Mouse (Mus musculus) urinary bladder, postnatal 25 days (tissue): ENCODE measurements around the gene Eloa.
"Not testable (repeated sequence)": the region's sequence is repeated elsewhere in the genome, so short reads cannot be mapped to it uniquely, and the experiment has no call there.

Source experiments
- DNase-seq: peaks from one replicate; pipeline ENCODE4 v3.0.0; 2022; ENCODE audit warnings: low spot score

The Eloa gene

DNA sequence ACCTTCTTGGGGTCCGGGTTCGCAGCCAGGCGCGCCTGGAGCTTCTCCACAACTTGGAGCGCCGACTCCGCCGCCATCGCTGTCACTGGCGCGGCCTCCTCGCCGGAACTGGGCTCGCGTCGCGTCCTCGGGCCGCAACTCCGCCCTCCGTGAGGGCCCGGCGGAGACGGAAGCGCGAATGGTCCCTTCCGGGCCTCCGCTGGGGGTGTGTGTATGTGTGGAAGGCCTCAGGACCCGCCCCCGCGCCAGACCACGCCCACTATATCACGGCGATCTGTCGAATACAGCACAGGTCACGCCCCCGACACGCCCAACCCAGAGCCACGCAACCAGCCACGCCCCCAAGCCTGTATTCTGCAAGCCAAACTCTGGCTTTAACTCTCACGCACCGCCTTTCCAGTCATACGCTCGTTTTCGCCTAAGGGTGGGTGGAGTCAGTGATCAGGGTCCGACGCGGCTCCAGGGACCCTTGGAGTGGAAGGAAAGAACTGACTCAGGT is at the start of gene Eloa:
Gene Eloa (minus strand): TSS at position 215 of the 499 bp plus-strand sequence.
- DNase-seq: peak; percentile 100

DNA sequence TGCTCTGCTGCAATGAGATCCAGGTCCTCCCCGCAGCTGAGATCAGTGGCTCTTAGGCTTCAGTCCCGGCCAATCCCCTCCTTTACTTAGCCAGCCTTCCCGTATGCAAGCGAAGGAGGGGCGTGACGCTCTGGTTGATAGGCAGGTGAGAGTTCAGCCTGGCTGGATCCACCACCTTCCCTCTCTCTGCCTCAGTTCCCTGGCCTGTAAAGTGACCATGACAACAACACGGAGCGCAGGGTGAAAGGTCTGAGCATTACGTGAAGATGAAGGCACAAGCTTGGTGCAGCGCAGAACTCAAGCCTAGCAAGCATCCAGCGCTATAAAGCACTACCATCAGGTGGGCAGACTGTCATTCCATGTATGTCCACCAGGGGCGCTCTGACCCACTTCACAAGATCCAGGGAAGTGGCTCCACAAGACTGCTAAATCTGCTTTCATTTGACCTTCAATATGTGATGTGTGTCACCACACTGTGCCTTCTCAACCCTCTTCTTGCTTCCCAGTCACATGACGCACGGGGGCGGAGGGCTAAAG is 49.7 kb upstream of the Eloa start:
- DNase-seq: peak; percentile 76

DNA sequence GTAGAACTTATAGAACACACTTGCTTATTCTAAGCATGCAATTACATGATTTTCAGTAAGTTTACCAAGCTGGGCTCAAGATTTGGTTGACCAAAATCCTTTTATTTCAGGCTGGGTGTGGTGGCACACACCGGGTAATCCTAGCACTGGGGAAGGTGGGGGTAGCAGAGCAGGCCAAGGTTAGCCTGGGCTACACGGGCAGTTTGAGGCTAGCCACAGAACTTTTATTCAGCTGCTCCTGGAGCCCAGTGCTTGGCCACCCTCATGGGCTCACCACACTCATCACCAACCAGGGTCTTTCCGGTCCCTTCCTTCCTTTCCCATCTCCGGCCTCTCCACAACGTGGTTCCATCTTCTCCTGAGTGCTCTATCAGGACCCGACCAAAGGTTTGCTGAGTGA is 49.0 kb upstream of the Eloa start:
- DNase-seq: no peak

DNA sequence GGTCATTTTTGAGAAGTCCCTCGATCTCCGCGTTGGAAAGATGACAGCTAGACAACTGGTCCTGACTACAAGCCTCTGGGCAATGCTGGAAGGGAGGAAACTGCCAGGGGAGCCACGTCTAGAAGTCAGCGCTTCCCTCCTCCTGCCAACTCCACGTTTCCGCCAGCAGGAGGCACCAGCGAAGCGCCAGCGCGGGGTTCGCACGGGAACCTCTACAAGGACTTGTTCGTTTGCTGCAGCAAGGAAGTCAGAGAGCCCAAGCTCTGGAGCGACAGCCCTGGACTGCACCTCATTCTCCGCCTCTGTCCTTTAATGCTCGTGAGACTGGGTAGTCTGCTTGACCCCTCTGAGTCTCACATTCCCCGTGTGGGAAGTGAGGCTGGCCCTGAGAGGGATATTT is 48.4 kb upstream of the Eloa start:
- DNase-seq: peak; percentile 74

DNA sequence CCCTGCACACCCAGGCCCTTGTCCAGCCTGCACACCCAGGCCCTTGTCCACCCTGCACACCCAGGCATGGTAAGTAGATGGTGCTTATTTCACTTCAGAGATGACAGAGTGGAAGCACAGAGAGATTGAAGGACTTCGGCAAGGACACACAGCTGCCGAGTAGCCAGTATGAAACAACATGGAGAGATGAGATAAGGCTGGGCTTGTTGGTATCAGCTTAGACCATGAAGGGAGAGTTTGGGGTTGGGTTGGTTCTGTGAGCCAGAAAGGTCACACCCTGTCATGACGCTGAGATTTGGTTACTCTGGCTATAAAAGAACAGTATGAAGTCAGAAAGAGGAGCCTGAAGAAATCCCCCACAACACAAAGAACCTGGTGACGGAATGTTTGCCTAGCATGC is 47.8 kb upstream of the Eloa start:
- DNase-seq: no peak

DNA sequence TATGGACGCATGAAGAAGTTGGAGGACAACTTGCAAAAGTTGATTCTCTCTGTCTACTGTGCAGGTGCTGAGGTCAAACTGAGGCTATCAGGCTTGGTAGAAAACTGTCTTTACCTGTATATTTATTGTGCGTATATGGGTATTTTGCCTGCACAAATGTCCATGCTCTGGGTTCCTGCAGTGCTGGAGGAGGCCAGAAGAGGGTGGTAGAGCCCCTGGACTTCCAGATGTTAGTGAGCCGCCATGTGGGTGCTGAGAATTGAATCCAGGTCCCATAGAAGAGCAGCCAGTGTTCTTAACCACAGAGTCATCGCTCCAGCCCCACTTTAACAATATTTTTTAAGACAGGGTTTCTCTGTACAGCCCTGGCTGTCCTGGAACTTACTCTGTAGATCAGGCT is 41.6 kb upstream of the Eloa start:
- no peak for DNase-seq

DNA sequence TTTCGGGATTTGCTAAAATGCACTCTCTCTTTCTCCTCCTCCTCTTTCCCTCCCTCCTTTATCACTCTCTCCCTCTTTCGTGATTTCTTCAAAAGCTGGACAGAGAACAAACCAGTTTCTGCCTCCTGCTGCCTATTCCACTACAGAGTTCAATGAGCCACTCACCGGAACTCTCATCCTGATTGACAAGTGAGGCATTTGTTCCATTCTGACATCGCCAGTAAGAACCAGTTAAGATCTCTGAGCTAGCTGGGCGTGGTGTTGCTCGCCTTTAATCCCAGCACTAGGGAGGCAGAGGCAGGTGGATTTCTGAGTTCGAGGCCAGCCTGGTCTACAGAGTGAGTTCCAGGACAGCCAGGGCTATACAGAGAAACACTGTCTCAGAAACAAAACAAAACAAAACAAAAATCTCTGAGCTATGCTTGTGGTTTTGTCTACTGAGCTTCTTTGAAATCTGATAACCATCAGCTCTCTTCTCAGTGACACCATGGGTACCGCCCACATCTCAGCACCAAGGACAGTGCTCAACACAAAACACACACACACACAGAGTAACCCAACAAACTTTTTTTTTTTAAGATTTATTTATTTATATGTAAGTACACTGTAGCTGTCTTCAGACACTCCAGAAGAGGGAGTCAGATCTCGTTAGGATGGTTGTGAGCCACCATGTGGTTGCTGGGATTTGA is 38.4 kb upstream of the Eloa start:
- DNase-seq: not testable (repeated sequence)

DNA sequence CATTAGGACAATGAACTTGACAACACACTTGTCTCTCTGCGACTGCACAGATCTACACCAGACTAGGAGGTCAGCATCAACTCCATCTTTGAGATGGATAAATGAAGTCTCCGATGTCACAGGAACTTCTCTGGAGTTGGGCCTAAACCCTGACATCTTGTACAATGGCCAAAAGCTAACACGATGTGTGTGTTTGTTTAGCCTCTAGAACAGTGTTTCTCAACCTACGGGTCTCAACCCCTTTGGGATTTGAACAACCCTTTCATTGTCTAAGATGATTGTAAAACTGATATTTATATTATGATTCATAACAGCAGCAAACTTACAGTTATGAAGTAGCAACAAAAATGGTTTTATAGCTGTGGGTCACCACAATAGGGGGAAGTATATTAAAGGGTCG is 36.4 kb upstream of the Eloa start:
- DNase-seq: no peak

DNA sequence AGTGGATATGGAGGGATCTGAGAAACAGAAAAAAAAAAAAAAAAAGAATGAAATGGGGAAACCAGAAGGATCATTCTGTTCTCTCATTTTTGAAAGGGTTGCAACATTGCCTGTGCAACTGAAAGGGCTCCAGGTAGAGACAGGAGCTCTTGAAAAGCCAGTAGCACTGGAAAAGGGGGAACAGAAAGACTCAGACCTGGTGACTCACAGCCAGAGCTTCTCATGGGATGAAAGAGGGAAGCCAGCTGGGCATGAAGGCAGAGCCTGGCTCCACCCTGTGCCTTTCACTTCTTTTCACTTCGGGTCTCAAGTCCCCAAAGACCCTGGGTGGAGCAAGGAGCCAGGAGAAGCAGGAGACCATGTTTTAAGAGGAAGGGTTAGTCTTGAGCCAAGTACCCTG is 34.5 kb upstream of the Eloa start:
- DNase-seq: no peak

DNA sequence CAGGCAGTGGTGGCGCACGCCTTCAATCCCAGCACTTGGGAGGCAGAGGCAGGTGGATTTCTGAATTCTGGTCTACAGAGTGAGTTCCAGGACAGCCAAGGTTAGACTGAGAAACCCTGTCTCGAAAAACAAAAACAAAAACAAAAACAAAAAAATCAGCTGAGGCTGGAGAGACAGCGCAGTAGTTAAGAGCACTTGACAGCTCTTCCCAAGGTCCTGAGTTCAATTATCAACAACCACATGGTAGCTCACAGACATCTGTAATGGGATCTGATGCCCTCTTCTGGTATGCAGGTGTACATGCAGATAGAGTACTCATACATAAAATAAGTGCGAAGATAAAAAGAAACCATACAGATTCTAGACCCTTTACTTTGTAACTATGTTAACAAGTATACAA is 32.3 kb upstream of the Eloa start:
- no peak for DNase-seq

DNA sequence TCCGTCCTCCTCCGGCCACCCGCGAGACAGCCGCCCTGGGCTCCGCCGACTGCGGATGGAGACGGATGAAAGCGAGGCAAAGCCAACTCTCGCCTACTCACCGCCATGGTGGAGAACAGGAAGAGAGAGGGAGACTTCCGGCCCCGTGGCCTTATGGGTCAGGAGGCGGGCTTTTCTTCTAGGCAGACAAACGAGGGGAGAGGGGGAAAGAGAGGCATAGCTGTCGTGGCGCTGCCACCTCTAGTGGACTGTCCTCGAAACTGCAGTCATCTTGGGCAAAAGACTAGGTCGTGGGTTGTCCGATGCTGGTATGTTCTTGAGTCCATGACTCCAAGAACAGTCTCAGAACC is 31.7 kb upstream of the Eloa start, which contains the start of gene Rpl11:
Gene Rpl11 (minus strand): TSS at position 182 of the 350 bp plus-strand sequence.
- DNase-seq: peak; percentile 75

DNA sequence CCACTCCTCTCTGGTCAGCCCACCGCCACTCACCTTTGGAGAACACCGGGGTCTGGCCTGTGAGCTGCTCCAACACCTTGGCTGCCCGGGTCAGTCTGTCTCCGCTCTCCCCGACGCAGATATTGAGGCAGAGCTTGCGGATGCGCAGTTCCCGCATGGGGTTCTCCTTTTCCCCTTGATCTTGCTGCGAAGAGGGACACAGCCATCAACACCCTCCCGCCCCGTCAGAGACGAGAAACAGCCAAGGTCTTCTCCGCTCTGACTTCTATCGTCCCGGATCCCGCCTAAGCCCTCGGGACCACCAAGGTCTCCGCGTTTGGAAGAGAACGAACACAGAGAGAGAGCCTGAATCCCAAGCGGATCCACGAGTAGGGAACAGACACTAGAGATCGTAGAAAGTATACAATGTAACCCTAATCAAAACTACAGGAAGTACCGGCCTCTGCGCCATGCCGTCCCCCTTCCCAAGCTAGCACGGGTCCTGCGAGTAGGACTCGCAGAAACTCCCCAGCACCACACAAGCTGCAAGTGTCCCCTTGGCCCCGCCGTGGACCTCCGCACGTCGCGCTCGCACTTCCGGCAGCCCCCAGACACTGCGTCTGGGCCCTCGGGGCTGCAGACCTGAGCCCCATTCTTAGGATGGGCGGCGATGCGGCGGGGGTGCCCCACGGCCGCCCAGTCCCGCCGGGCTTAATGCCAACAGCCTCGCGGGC is 31.1 kb upstream of the Eloa start:
- DNase-seq: no peak

DNA sequence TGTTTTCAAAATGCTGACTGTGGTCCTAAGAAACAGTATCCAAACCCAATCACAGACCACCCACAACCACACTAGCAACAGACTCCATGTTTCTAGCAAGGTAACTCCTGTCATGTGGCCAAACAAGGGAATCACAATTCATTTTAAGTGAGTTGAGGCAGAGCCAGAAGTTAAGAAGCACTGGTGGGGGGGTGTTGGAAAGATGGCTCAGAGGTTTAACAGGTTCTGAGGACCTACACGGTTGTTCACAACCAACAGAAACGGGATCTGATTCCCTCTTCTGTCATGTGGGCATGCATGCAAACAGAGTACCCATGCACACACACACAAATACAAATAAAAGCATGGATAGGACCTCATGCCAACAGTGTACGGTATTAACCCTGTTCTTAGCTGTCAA is 30.5 kb upstream of the Eloa start:
- no peak for DNase-seq

DNA sequence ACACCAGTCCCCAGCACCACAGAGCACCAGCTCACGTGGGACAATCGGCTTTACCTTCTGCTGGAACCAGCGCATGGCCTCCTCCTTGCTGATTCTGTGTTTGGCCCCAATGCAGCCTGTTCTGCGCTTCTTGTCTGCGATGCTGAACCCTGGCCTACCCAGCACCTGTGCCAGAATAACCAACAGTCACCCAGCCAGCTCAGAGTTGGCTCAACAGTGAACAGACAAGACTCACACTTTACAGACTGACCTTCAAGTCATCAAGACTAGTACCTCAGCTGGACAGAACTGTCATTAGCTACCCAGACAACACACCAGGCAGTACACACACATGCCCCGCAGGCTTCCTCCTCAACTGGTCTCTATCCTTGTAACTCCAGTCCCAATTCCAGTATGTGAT is 28.7 kb upstream of the Eloa start:
- DNase-seq: no peak

DNA sequence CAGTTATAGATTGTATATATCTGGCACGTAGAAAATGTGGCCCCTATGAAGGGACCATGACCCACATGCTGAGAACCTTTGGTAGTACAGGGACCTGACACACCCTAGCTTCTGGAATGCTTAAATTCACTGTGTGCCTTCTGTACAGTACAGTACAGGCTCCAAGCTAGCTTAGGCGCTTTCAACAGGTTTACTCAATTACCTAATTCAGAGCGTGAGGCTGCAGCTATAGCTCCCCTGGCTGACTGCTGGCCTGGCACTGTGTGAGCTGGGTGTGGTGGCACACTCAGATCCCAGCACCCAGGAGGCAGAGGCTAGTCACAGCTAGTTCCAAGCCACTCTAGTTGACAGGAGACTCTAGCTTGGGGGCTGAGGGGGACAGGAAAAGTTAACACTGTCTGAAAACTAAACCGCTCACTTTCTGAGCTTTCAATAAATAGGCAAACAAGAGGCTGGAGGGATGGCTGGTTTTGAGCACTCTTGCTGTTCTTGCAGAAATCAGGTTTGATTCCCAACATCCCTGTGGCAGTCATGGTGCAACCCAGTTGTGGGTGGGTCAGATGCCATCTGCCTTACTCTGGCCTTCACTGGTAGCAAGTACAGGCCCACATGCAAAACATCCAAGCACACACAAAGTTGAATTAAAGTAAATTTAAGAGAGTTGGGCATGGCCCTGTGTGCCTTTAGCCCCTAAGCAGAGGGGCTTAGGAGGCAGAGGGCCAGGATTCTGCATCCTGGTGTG is 26.9 kb upstream of the Eloa start:
- DNase-seq: no peak

DNA sequence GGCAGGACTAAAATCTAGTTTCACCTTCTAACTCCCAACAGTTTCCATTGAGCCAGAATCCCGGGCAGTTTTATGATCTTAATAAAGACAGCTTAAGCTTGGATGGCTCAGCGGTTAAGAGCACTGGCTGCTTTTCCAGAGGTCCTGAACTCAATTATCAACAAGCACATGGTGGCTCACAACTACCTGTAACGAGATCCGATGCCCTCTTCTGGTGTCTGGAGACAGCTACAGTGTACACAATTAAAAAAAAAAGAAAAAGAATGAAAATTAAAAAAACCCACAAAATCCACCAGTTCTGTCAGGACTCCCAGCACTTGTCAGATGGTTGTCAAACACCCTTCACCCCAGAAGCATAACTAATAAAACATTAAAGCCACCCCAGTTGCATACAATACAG is 26.1 kb upstream of the Eloa start:
- no peak for DNase-seq

DNA sequence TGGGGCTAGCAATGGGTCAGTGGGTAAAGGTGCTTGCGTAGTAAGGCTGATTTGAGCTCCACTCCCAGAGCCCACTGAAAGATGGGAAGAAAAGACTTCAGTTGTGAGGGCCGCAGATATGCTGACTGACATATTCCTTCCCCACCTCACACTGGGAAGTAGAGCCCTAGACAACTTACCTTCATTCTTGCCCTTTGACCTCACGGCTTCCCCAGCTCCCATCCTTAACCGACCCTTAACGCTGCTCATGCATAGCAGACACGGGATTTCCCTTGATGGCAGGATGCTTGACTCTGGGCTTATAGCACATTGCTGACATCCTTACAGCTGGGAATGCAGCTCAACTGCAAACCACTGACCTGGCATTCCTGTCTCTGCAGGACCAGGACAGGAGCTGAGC is 25.3 kb upstream of the Eloa start:
- no peak for DNase-seq

DNA sequence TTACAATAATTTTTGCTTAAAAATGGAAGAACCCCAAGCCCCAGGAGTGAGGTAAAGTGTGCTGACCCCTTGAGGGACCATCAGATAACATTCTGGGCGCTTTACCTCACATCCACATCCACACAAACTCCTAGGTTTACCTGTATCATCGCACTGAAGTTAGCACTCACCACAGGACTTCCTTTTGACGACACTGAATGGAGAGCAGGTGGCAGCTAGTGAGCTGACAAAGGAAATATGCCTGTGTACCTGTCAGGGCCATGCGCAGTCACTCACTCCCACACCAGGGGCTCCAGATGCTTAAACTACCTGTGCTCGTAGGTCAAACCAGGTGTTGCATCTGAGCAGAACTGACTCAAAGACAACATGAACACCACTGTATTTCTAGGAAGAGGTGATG is 23.5 kb upstream of the Eloa start:
- no peak for DNase-seq

DNA sequence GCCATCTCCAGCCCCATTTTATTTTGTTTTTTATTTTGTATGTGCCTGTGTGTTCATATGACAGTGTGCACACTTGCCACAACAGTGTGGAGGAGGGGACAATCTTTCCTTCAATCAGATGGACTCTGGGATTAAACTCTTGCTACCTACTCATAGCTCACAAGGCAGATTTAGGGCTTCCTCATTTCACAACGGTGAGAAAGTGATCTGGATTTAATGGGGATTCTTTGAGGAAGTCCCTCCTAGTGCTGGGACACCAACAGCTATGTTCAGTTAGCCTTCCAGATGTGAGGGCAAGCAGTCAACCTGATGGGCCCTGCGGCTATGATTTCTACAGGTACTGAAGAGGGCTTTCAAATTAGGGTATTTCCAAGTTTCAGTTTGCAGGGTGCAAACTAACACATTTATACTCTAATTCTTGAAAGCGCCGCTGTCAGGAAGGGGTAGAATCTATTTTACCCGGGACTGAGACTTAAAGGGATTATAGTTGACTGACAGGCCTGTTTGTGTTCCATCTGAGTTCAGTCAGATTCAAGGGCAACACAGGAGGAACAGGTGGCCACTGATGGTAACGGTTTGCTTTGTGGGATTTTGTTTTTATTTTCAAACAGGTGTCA is 22.3 kb upstream of the Eloa start:
- DNase-seq: no peak

DNA sequence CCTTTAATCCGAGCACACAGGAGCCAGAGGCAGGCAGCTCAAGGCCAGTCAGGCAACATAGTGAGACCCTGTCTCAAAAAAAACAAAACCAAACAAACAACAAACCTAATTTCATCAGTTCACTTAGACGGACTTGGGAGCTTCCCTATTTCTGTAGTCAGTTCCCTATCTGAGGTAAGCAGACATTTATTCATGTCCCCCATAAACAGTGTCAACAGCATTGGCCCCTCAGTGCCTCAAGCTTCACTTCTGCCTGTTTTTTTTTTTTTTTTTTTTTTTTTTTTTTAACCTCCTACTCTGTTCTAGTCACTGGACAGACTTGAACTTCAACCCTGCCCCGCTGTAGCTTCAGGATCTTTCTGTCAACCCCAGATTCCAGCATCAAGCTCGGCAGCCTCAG is 13.5 kb upstream of the Eloa start:
- no peak for DNase-seq

DNA sequence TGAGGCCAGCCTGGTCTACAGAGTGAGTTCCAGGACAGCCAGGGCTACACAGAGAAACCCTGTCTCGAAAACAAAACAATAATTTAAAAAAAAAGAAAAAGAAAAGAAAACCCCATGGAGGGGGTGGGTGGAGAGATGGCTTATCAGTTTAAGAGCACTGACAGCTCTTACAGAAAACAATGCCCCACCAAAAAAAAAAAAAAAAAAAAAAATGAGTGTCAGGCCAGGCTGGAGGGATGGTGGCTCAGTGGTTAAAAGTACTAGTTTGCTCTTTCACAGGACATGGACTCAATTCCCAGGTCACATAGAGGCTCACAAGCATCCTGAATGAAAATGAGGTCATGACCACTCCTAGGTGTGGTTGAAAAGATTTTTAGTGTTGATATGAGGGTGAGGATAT is 11.7 kb upstream of the Eloa start:
- DNase-seq: no peak
